Mouse (Mus musculus) common myeloid progenitor, adult 5-6 weeks (primary cell): ENCODE results near the gene Med11. TPM values are rescaled to one million over a fixed set of nuclear protein-coding genes. Genes with fewer than 3 reads are reported as not detected.

Source experiments
- ATAC-seq: replicated peaks from 2 replicates; pipeline ENCODE4 v1.8.0; 2016; ENCODE audit warnings: low read depth, mild to moderate bottlenecking, moderate TSS enrichment, inconsistent platforms; ENCODE audit not compliant: poor library complexity, severe bottlenecking
- total RNA-seq: library from RNA; stranded (forward); fragments of 200-1000, 187-1606 nt; gene quantifications from 2 replicates; pipeline ENCODE4 v1.2.3, GENCODE M21; 2017

The Med11 gene
- total RNA-seq, 1 experiment from 2014 or later, result 36.3 TPM

DNA sequence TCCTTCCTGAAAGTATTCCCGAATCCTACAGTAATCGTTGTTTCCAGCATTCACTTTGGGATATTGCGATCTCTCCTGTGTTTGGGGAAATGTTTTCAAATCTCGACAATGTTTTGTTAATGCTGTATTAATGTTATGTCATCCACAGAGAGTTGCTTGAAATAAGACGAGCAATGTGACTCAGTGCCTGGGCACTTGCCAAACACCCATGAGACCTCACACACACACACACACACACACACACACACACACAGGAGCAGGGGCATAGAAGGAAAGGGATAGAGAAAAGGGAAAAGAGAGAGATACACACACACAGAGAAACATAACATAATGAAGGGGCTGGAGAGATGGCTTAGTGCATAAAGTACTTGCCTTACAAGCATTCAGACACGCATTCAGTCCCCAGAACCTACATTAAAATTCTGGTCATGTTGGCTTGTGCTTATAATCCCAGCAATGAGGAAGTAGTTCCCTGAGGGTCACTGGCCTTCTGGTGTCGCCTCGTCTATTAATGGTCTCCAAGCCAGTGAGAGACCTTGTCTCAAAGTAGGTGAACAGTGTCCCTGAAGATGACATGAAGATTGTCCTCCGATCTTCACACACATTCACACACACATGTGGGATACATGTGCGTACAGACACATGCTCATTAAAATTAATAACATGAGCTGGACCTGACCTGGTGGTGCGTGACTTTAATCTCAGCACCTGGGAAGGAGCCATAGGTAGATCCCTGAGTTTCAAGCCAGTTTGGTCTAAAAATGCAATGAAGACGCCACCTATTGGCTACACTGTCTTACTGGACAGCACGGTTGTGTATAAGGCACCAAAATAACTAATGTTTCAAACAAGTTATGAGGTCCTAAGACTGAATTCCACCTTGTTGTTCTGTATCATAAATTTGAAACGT is 48.1 kb downstream of the Med11 start:
- ATAC-seq, result no peak

DNA sequence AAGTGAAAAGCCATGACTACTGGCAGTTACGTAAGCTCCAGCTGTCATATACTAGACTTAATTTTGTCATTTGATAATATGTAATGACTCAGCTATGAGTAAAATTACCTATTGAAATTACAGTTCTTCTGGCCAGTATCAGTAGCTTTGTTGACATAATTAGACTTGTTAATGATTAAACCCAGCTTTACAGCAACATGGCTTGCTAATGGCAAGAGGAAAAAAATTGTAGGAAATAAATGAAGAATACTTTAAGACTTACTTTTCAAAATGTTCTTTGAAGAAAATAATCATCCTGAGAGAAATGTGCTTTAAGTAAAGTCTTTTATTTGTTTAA is 48.7 kb downstream of the Med11 start:
- ATAC-seq, result no peak

DNA sequence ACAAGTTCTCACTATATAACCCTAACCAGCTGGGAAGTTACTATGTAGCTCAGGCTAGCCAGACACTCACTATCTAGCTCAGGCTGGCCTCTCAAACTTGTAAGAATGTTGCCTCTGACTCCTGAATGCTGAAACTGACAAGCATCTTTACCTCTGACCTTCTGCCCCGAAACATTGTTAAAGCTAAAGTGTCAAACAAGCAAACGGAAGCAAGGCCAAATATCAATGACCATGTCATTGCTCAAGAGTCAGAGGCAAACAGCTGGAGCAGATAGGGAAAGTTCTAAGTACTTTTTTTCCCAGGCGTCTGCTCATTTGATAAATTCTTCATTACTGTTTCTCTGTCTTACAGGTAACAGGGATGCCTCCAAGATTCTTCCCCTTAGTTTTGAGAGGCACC is 50.3 kb downstream of the Med11 start:
- no peak for ATAC-seq

Other genes with a start within 250 kb of the Med11 start
- gene Slc16a11, start 239.2 kb upstream of the Med11 start, total RNA-seq, result 0.49 and 0.78 TPM in 2 replicates
- 4.1 and 4.8 TPM in 2 replicates for gene Slc16a13, start 230.9 kb upstream of the Med11 start, total RNA-seq
- 0.41 and 0.82 TPM in 2 replicates for gene Bcl6b, start 222.1 kb upstream of the Med11 start, total RNA-seq
- 43.5 and 49.9 TPM in 2 replicates for gene 0610010K14Rik, start 214.0 kb upstream of the Med11 start, total RNA-seq
- not detected in 2 replicates for gene Gm21988, start 212.1 kb upstream of the Med11 start, total RNA-seq
- 25.7 and 49.9 TPM in 2 replicates for gene Rnasek, start 212.1 kb upstream of the Med11 start, total RNA-seq
- 0.37 TPM in 1 of 2 replicates, not detected in the other for gene Alox12, start 196.6 kb upstream of the Med11 start, total RNA-seq
- not detected in 2 replicates for gene Alox12e, start 129.3 kb upstream of the Med11 start, total RNA-seq
- not detected in 2 replicates for gene Alox15, start 99.9 kb upstream of the Med11 start, total RNA-seq
- gene Pelp1, start 41.9 kb upstream of the Med11 start, total RNA-seq, result 13.4 and 16.5 TPM in 2 replicates
- gene Arrb2, start 19.3 kb upstream of the Med11 start, total RNA-seq, result 43.6 and 46.6 TPM in 2 replicates
- gene Zmynd15, start 7.5 kb downstream of the Med11 start, total RNA-seq, result not detected in 2 replicates
- gene Cxcl16, start 8.1 kb downstream of the Med11 start, total RNA-seq, result not detected in 2 replicates
- gene Tm4sf5, start 53.3 kb downstream of the Med11 start, total RNA-seq, result not detected in 2 replicates
- gene Vmo1, start 62.7 kb downstream of the Med11 start, total RNA-seq, result not detected in 2 replicates
- not detected in 2 replicates for gene Gltpd2, start 67.3 kb downstream of the Med11 start, total RNA-seq
- gene Psmb6, start 73.4 kb downstream of the Med11 start, total RNA-seq, result 218 and 223 TPM in 2 replicates
- not detected in 2 replicates for gene Gm40193, start 81.0 kb downstream of the Med11 start, total RNA-seq
- gene Pld2, start 88.1 kb downstream of the Med11 start, total RNA-seq, result 1.2 and 2.7 TPM in 2 replicates
- gene Mink1, start 111.0 kb downstream of the Med11 start, total RNA-seq, result 30.8 and 33.5 TPM in 2 replicates
- gene 4930544D05Rik, start 163.9 kb downstream of the Med11 start, total RNA-seq, result not detected in 2 replicates
- 0.37 TPM in 1 of 2 replicates, not detected in the other for gene Chrne, start 167.3 kb downstream of the Med11 start, total RNA-seq
- 0.58 and 3.2 TPM in 2 replicates for gene Gp1ba, start 187.2 kb downstream of the Med11 start, total RNA-seq
- gene Rnf167, start 195.3 kb downstream of the Med11 start, total RNA-seq, result 56.9 and 65.8 TPM in 2 replicates
- gene Slc25a11, start 195.6 kb downstream of the Med11 start, total RNA-seq, result 52.5 and 60.6 TPM in 2 replicates
- gene Pfn1, start 202.7 kb downstream of the Med11 start, total RNA-seq, result 437 and 465 TPM in 2 replicates
- 8.9 and 10.0 TPM in 2 replicates for gene Eno3, start 205.3 kb downstream of the Med11 start, total RNA-seq
- gene Spag7, start 217.5 kb downstream of the Med11 start, total RNA-seq, result 43.2 and 53.2 TPM in 2 replicates
- gene Camta2, start 236.2 kb downstream of the Med11 start, total RNA-seq, result 5.3 and 13.3 TPM in 2 replicates
- not detected in 2 replicates for gene Inca1, start 248.2 kb downstream of the Med11 start, total RNA-seq
- gene Kif1c, start 248.6 kb downstream of the Med11 start, total RNA-seq, result 4.7 and 8.6 TPM in 2 replicates